Mouse (Mus musculus): Measurements from ENCODE around the gene Klhl21. TPM values are rescaled to one million over a fixed set of nuclear protein-coding genes. Genes with fewer than 3 reads are reported as not detected.
A peak's percentile ranks its signal among the peaks of the same experiment; 100 is the strongest.
"Not testable (repeated sequence)": the region's sequence is repeated elsewhere in the genome, so short reads cannot be mapped to it uniquely, and the experiment has no call there.

Gene Klhl21
- total RNA-seq, 2 experiments from 2014 or later: 17.8 to 21.4 TPM

DNA sequence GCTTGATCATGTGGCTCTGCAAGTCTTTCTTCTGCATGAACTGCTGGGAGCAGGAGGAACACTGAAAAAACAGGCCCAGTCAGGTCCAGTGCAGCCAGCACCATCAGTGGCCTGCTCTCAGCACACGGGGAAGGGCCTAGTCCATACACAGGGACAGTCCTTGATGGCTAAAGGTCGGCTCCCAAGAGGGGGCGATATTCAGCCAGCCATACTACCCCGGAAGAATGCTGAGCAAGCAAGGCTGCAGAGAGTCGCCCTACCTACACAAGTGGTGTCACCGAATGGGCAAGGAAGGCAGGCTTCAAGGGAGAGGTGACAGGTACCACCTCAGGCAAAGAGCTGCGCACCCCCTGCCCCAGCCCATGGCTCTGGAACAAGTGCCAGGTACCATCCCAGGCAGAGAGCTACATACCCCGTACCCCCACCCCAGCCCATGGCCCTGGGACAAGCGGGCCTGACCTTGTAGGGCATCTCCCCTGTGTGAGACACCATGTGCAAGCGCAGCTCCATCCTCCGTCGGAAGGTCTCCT is 13.0 kb downstream of the Klhl21 start:
- no peak for DNase-seq

DNA sequence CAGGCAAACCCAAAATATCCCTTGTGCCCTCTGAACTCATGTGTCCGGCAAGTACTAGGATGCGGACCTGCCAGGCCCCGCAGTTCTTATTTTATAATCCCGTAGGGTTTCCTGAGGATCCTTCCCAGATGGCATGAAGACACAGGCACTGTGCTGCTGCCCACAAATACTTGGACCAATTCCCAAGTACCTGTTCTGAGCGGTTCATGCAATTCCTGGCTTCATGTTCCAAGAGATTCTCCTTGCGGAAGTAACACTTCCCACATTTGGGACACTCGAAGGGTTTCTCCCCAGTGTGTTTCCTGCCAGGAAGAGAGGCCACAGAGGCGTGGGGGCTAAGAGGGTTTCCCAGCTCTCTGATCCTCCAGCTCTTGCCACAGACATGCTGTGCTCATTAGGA is 13.9 kb downstream of the Klhl21 start:
- DNase-seq: no peak

DNA sequence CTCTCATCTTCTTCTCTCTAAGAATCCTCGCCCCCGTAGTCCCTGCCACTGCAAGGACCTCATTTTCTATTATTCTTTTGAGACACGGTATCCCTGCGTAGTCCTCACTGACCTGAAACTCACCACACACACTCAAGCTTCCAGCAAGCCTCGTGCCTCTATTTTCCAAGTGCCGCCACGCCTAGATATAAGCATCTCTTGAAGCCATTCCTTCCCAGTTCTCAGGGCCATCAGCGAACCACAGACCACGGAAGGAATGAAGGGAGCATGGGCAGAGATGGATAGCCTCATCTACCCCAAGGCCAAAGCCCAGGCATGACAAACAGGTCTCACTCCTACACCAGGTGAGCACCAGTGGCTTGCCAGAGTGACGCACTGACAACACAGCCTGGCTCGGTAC is 15.9 kb downstream of the Klhl21 start:
- DNase-seq: no peak

DNA sequence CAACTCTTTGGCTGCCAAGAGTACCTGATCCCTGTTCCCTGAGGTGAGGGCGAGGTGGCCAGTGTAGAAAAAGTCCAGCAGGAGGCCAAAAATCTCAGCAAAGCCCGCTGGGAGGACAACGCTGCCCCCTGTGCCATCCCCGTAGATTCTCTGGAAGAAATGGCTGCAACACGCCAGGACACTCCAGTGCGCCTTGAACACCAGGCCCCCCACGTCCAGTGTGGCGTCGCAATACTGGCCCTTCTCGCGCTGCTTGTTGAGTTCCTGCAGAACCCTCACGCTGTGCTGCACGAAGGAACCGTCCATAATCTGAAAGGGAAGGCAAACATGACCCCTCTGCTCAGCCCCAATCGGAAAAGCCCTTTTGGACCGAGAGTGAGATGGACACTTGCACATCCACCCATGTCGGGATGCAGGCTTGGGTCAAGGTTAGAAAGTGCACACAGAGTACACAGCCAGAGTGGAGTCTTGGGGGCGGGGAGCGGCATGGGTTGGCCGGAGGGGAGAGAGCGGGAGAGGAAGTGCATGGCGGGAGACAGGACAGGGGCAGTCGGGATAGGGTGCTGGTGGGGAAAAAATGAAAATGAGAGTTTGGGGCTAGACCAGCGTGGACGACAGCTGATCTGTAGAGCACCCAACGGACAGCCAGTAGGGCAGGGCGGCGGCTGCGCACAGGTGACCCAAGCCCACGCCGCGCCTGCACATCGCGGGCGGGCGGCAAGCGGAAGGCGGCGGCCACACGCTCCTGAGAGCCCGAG is 18.3 kb downstream of the Klhl21 start:
- peak; percentile 66 for DNase-seq

DNA sequence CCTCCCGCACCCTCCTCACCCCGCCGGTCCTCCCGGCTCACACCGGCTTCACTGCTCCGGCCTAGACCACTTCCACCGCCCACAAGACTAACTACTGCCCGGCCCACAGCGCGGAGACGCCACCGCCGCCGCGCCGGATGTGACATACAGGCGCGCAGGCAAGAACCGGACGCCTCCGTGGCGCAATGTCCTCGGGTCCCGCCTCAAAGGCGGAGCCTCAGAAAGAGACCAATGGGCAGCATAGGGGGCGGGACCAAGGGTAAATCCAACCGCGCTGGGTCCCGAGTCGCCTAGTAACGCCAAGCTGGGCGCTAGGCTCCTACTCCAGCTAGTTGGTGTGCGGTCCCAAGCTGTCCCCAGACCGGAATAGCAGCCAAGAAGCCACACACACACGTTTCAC is 18.9 kb downstream of the Klhl21 start, which contains the start of gene Zbtb48:
Zbtb48 (minus strand) TSS at position 148 of the 400 bp plus-strand sequence.
- peak; percentile 97 for DNase-seq

DNA sequence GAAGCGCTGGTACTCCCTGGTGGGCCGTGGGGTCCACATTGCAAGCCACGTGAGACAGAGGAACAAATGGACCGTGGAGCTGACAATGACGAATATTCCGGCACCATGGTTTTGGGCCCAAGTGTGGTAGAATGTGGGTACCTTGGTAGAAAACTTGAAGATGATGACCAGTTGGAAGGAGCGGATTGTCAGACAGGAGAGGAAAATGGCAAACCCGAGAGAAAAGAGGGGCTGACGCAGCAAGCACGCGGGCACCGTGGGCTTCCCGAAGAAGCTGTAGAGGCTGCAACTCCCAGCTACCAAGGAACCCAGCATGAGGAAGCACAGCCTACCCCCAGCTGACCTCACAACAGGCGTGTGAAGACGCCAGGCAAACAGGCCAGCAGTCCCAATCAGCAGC is 19.9 kb downstream of the Klhl21 start:
- DNase-seq: no peak

DNA sequence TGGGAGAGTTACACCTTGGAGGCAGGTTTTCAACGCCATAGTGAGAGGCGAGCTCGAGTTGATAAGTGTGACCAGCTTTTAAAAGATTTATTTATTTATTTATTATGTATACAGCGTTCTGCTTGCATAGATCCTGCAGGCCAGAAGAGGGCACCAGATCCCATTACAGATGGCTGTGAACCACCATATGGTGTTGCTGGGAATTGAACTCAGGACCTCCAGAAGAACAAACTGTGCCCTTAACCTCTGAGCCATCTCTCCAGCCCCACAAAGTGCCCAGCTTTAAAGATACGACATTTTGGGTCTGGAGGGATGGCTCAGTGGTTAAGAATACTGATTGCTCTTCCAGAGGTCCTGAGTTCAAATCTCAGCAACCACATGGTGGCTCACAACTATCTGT is 20.5 kb downstream of the Klhl21 start:
- no peak for DNase-seq

DNA sequence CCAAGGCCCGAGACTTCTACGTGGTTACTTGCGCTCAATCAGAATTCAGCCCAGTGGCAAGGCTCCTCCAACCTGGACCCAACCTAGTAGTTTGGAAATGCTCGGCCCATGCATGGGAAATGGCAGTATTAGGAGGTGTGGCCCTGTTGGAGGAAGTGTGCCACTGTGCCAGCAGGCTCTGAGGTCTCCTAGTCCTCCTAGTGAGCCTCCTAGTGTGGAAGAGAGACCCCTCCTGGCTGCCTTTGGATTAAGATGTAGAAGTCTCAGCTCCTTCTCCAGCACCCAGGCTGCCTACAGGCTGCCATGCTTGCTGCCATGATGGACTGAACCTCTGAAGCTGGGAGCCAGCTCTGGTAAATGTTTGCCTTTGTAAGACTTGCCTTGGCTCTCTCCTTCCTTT is 21.4 kb downstream of the Klhl21 start:
- DNase-seq: no peak

DNA sequence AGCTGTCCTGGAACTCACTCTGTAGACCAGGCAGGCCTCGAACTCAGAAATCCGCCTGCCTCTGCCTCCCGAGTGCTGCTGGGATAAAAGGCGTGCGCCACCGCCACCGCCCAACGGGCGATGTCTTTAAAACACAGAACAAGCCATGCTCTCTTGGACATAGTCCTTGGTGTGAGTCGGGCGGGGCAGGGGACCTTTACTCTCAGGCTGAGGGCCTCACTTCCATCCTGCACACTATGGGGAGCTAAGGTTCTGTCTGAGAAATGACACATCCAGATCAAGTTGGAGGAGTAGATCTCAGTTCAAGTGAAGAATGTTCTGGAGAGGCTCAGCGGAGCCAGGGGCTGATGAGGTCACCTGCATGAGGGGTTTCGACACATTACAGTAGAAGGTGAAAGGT is 24.3 kb downstream of the Klhl21 start:
- DNase-seq: no peak

DNA sequence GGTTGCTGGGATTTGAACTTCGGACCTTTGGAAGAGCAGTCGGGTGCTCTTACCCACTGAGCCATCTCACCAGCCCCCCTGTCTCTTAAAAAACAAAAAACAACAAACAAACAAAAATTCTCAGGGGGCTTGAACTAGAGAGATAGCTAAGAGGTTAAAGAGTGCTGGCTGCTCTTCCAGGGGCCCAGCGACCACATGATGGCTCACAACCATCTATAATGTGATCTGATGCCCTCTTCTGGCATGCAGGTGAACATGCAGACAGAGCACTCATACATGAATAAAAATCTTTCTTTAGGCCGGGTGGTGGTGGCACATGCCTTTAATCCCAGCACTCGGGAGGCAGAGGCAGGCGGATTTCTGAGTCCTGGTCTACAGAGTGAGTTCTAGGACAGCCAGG is 27.9 kb downstream of the Klhl21 start:
- DNase-seq: not testable (repeated sequence)

DNA sequence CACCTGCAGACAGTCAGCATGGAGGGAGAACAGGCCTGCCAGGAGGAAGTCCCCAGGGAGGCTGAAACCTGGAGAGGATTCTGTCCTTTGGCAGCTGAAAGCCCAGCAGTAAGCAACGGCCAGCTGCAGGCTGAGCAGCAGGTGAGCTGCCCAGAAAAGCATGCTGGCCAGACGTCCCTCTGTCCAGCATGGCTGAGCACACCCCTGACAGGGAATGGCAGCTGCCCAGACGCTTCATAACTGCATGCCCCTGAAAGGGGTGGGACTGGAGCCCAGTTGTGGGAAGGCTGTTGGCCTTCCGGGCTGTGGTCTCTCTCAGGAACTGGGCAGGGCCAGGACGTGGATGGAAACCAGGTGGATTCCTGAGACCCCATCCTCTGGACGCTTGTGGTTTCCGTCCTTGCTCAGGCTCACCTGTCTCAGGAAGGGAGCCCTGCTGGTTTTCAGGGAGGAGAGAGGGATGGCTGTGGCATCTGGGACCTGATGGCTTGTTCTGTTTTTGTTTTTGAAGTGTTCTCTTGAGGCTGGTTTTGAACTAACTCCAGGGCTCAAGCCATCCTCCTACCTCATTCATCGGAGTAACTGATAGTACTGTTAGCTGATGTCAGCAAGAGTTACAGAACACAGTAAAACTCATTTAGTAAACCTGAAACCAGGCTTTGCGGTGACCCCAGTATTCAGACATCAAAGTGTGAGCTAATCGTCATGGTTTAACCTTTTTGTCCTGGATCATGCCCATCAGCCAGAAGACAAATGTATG is 29.8 kb downstream of the Klhl21 start, which contains the start of gene Tas1r1:
Tas1r1 (minus strand) TSS at position 344 of the 760 bp plus-strand sequence.
- DNase-seq: no peak

DNA sequence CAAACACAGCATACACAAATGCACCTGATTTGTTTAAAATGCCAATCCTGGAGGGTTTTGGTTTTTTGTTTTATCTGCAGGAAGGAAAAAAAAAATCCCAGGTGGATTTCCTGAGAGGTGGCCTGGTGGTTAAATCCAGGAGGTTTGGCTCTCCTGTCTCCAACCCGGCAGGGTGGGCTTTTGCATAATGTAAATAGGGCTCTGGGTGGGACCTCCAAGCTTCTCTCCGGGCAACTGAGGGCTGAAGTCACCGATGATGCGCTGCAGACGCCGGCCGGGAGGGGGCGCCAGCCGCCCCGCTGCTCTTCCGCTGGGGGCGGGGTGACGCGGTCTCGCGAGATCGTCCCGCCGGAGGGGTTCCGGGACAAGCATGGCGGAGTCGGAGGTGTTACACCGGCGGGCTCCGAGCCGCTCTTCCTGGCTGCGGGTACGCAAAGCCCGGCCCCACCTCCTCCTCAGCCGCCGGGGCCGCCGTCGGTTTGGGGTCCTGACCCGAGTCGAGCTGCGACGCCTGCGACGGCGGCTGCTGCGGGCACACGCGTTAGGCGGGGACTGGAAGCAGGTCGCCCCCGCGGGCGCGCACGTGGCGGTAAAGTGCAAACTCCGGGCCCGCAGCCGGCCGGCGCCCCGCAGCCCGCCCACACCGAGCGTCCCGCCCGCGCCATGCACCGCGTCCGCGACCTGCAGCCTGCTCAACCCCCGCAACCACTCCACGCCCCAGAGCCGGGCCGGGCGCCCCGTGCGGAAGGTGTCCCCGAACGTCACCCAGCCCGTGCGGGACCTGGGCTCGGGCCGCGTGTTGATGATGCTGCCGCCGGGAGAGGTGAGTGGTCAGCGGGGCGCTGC is 30.6 kb downstream of the Klhl21 start, which contains the start of gene Nol9:
Nol9 (plus strand) TSS at position 337 of the 846 bp plus-strand sequence.
- DNase-seq: peak; percentile 97

DNA sequence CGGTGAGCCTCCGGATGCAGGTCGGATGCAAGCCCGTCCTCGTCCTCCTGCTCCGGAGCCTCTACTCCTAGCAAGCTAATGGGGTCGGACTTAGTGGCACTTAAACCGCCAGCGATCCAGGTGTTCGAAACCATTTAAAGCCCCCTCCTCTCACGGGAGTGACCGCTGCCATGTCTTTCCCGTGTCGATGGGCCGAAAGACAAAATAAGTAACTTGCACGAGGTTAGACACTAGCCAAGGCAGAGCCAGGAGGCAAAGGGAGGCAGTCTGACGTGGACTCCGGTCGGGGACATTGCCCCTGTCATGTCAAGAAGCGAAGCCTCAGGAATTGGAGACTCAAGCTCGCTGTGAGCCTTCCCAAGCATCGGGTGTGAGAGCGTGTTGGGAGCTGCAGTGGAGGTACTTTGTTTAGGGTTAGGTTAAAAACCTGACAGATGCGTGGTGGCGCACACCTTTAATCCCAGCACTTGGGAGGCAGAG is 31.3 kb downstream of the Klhl21 start:
- DNase-seq: no peak

DNA sequence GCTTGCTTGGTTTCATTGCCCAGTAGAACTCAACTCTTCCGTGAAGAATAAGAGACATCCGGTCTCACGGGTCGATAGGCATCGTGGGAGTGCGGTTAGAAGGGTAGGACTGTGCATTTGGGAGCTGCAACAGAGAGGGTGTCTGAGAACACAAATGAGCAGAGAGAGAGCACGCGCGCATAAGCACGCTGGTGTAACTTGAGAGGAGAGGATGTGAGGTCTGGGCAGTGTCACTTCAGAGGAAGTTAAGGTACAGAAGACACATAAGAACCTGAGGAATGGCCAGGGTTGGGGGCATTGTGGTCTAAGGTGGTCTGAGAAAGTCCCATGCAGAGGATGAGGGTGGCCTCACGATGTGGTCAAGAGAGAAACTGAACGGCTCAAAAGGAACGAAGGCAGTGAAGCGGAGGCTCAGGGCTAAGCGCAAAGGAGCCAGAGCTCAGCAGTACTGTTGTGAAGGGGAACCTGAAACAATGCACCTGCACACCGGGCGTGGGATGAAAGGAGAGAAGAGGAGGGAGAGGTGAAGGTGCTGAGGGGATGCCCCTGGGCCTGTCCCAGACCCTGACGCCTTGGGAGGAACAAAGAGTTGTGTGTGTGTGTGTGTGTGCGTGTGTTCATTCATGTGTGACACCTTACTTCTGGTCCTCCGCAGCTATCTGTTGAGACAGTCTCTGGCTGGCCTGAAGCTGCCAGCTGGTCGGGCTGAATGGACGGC is 33.5 kb downstream of the Klhl21 start:
- no peak for DNase-seq

DNA sequence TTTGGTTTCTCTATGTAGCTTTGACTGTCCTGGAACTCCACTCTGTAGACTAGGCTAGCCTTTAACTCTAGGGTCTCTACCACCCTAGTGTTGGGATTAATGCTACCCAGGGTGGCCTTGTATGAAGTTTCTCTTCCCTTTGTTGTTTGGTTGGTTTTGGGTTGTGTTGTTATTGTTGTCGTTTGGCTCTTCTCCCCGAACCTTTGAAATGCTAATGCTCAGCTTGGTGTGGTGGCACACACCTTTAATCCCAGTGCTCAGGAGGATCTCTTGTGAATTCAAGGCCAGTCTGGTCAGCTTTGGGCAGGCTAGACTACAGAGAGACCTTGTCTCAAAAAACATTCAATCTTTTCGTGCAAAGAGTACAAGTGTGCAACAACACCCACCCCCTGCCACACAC is 34.6 kb downstream of the Klhl21 start:
- no peak for DNase-seq

DNA sequence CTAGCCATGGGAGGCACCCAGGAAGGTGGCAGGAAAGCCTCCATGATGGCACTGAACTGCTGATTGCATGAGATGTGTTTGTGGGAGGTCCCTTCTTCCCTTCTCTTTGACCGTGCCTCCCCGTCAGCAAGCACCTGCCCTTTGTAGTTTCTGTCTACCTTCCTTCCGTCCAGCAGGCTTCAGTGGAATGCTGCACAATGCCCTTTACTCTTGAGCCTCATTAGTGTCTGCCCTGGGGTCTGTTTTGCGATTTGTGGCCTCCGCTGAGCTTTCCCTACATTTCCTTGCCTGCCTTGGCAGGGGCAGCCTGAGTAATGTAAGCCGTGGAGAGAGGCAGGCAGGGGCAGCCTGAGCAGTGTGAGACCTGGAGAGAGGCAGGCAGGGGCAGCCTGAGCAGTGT is 36.0 kb downstream of the Klhl21 start:
- DNase-seq: no peak

DNA sequence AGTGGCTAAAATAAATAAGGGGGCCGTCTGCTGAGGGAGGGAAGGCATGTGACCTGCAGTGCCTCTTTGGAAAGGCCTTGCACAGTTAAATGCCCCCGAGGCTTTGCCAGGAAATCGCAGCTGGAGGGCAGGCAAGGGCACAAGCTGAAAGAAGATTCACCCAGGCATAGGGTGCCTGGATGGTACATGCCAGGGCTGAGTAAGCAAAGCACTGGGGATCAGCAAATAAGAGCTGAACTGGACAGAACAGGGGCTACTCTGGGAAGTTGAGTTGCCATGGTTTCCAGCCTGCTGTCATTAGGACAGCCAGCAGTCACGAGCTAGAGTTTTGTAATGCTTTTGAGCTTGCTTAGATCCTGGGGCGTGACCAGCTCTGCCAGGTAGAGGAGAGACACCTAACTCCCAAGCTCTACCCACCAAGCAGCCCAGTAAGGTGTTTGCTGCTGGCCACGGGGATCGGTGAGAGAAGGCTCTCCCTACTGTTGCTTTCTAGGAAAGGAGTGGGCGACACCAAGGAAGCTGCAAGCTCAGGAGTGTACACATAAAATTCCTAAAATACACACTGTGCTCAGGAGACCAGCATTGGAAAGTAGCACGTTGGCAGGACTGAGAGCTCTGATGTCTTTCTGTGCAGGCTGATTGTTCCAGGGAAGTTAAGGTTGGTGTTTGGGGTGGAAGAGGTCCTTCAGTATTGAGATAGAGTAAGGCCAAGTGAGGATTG is 53.9 kb downstream of the Klhl21 start:
- DNase-seq: peak; percentile 59

DNA sequence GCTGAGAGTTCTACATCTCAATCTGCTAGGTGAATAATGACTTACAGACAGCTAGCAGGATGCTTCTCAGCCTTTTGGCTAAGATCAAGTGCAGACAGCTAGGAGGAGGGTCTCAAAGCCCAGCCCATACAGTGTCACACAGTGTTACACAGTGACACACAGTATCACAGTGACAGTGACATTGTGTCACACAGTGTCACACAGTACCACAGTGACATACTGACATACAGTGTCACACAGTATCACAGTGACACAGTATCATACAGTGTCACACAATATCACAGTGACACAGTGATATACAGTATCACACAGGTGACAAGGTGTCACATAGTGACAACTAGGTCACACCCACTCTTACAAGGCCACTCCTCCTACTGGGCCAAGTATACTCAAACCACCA is 58.7 kb downstream of the Klhl21 start:
- no peak for DNase-seq
